ENCODE assay signal across 29 mouse cellular contexts in the genomic region with DNA sequence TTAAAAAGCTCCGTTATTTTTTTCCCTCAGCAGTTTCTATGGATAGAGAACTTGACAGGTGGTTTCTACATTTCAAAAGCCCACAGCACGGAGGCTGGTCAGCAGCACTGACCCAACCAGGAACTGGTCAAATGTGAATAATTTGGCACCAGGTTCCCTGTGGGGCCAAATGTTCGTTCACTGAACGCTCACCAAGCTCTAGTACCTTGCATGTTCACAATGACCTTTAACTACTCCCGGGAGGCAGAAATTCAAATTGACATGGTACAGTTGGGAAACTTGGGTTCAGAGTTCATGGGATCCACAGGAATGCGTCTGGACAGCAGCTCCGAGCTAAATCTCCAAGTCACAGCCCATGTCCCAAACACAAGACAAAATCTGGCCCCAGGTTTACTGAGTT. TPM values are rescaled to one million over a fixed set of nuclear protein-coding genes. Genes with fewer than 3 reads are reported as not detected.
A peak's percentile ranks its signal among the peaks of the same experiment; 100 is the strongest.
DNase-seq lines count a peak whose midpoint lies in the region; ATAC-seq and TF ChIP-seq lines count a peak whose summit lies in the region.
"Had no signal": no experiment of that assay in that cellular context is flagged by ENCODE, and none has a peak within 500 bp of the region (broad histone marks: within the 10 kb centered on the region; RNA-seq: fewer than 3 reads in every experiment).

No protein-coding gene starts in this region.

- H3K79me2 ChIP-seq in heart, adult 2 months (replicated peaks; ENCODE audit: control insufficient read depth, insufficient read depth, low read length) = no peaks in the 10 kb centered on the region

- H3K4me3 ChIP-seq in heart, adult 2 months = no peak overlapping the region
- H3K4me3 ChIP-seq: embryonic facial prominence, embryonic 13.5 days; erythroblast, embryonic 14.5 days; hindbrain, embryonic 10.5 days; hindbrain, embryonic 15.5 days; liver, embryonic 13.5 days; neural tube, embryonic 15.5 days had no signal

- no peak for ATAC-seq in erythroblast, adult 5-6 weeks (replicated peaks; ENCODE audit: low FRiP score, poor library complexity, severe bottlenecking)
- ATAC-seq: forebrain, embryonic 16.5 days; inflammation-experienced regulatory T-cells, adult 6 months; Patski had no signal

- H3K36me3 ChIP-seq in heart, adult 2 months (ENCODE audit: control insufficient read depth, insufficient read depth, low read length) = no peaks in the 10 kb centered on the region
- H3K36me3 ChIP-seq: embryonic facial prominence, embryonic 13.5 days; G1E; hindbrain, embryonic 10.5 days; hindbrain, embryonic 15.5 days; liver, embryonic 13.5 days; neural tube, embryonic 15.5 days had no signal

- no peaks in the 10 kb centered on the region for H3K27me3 ChIP-seq in heart, adult 2 months (ENCODE audit: control insufficient read depth, insufficient read depth, low read length)
- H3K27me3 ChIP-seq: embryonic facial prominence, embryonic 13.5 days; hindbrain, embryonic 15.5 days; liver, embryonic 13.5 days; neural tube, embryonic 15.5 days; Patski had no signal

- intact Hi-C loops in heart, adult 2 months (cut with DNase I) = no loop called here

- TF ChIP-seq CTCF in heart, adult 2 months (IDR thresholded peaks at IDR 0.05) = no peak

- H3K9ac ChIP-seq in heart, adult 2 months (ENCODE audit: low read depth, low read length) = no peak overlapping the region
- H3K9ac ChIP-seq: embryonic facial prominence, embryonic 13.5 days; hindbrain, embryonic 15.5 days; liver, embryonic 13.5 days; lung, embryonic 14.5 days; neural tube, embryonic 15.5 days had no signal

- WGBS in heart, adult 2 months = 73% methylated on average over 7 of the region's 7 CpGs

- TF ChIP-seq EP300 in heart, adult 2 months (IDR thresholded peaks at IDR 0.05; ENCODE audit: insufficient read depth, low read depth, low read length) = no peak

- H3K4me1 ChIP-seq in heart, adult 2 months (ENCODE audit: control insufficient read depth, insufficient read depth, low read length) = no peaks in the 10 kb centered on the region
- H3K4me1 ChIP-seq: embryonic facial prominence, embryonic 13.5 days; hindbrain, embryonic 10.5 days; hindbrain, embryonic 15.5 days; neural tube, embryonic 15.5 days had no signal

- no peak for TF ChIP-seq POLR2A in heart, adult 2 months (IDR thresholded peaks at IDR 0.05; ENCODE audit: insufficient read depth, low read depth, low read length)

- no peak overlapping the region for H3K27ac ChIP-seq in heart, adult 2 months
- H3K27ac ChIP-seq: embryonic facial prominence, embryonic 13.5 days; hindbrain, embryonic 10.5 days; hindbrain, embryonic 15.5 days; liver, embryonic 13.5 days; neural tube, embryonic 15.5 days had no signal

- peak; percentile 66 for DNase-seq in heart, adult 11 months
- no peak for DNase-seq in heart, adult 2 months
- peak; percentile 20 for DNase-seq in retina, postnatal 1 day
- no peak for DNase-seq in retina, embryonic 14.5 days (ENCODE audit: low spot score)
- DNase-seq in kidney, postnatal 10 days = peak; percentile 38
- no peak for DNase-seq in c-Kit-positive CD71-positive TER-119-positive erythroid progenitor cells, embryonic 14.5 days (ENCODE audit: low spot score)
- DNase-seq: adrenal gland, postnatal 14 days; cerebellum, adult 18-20 months; cerebellum, postnatal 10 days; heart, postnatal 14 days; liver, embryonic 13.5 days; lung, embryonic 14.5 days; lung, postnatal 14 days; midbrain, embryonic 14.5 days; thymus, adult 2 months; thymus, postnatal 4 days had no signal

RNA-seq across cellular contexts. Expression of a gene that starts 19.6 kb away (rescaled TPM):
- total RNA-seq in heart, adult 2 months (2021) = 1 to 10 TPM in 1 of 2 experiments, under 1 TPM in 1; 0.84 to 1.2 TPM
- 0.31 and 0.61 TPM in 2 replicates for polyA plus RNA-seq in heart, adult 2 months (2012; rRNA removed)
- not detected in 2 replicates for total RNA-seq in erythroblast, adult 5-6 weeks (2015; ENCODE audit: low replicate concordance)
- total RNA-seq in erythroblast, adult 5-6 weeks (2017; ENCODE audit: low replicate concordance) = not detected in 2 replicates
- total RNA-seq: common myeloid progenitor, adult 5-6 weeks; gastrocnemius, adult 8-10 months; monocyte, adult 5-6 weeks had no signal
- polyA plus RNA-seq: erythroblast, embryonic 14.5 days; G1E; inflammation-experienced regulatory T-cells, adult 6 months had no signal

Comparison
In these comparisons a context has a peak if more than half of its experiments do, and no peak if none do; other contexts are left out.
1. DNase-seq: peak in heart, adult 11 months (single experiment), retina, postnatal 1 day (single experiment) and kidney, postnatal 10 days (single experiment); none in heart, adult 2 months (0 of 2), retina, embryonic 14.5 days (single experiment) and c-Kit-positive CD71-positive TER-119-positive erythroid progenitor cells, embryonic 14.5 days (single experiment).